Mouse (Mus musculus) lung, postnatal 36 days (tissue): ENCODE measurements around the gene Tyw1.

ENCODE experiments used
- DNase-seq: peaks from one replicate; pipeline ENCODE4 v3.0.0; 2022; ENCODE audit warnings: mixed read lengths

Gene Tyw1

DNA sequence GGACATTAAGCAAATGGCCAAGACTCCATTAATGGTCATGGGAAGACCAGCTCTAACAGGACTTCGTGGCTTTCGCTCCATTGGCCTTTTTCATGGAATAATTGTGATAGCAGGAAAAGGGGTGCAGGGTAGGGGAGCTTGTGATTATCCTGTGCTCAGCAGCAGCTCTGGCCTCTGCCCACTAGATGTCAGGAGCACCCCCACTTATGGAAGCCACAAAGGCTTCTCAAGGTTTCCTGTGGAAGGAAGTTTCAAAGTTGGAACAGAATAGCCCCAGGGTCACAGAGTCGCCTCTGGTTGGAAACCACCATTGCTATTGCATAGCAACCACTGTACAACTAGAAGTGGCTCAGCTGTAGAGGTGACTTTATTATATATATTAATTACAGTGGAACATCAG lies 65.1 kb downstream of the Tyw1 start:
- DNase-seq = peak; percentile 42

DNA sequence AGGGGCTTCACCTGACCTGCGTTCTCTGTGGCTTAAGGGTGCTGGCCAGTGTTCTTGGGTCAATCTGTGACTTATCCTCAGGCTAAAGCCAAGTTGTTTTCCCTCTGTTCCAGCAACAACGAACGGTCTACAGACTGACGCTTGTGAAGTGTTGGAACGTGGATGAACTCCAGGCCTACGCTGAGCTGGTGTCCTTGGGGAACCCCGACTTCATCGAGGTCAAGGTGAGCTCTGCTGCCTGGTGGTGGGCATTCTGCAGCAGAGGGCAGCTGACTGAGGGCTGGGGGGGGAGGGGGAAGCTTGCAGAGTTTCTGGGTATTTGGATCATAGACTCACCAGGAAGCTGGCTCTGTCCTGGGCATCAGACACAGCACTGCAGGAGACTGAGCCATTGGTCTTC lies 70.1 kb downstream of the Tyw1 start:
- DNase-seq = no peak

DNA sequence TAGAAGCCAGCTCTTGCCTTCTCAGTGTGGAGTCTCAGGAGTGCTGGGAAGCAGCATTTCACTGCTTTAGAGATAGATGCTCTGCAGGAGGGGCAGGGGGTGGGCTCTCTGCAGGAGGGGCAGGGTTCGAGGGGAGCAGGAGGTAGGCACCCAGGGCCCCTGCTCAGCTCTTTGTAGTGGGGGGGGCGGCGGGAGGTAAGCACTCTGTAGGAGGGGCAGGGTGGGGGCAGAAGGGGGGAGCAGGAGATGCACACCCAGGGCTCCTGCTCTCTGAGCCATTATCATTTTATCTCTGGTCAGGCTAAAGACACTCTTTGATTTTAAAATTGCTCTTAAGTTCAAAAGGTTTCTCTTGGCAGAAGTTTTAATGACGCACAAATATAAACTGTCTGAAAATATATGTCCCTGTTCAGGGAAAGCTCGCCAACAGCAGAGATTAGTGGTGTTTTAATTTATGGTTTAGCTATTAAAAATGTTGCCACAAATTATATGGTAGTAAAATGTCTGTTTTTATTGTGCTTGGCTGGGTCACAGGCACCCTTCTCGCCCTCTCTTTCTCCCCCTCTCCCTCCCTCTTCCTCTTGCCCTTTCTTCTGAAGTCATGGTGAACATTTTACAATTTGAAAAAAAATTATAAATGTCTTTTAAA lies 72.3 kb downstream of the Tyw1 start:
- no peak for DNase-seq

DNA sequence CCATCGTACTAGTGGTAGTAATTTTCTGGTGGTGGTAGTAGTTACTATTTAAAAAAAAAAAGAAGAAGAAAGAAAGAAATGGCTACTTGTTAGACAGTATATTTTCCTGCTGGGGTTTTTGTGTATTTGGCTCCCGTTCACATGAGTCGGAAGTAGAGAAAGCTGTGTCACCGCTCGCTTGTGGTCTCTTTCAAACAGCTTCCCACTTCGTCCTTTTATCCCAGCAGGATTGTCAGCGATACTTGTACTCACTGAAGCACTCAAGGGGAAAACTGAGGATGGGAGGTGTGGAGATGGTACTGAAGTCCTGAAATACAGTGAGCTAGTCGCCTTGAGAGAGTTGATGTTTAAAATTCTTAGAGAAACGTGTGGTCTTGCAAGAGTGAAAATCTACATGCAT lies 72.9 kb downstream of the Tyw1 start:
- no peak for DNase-seq

DNA sequence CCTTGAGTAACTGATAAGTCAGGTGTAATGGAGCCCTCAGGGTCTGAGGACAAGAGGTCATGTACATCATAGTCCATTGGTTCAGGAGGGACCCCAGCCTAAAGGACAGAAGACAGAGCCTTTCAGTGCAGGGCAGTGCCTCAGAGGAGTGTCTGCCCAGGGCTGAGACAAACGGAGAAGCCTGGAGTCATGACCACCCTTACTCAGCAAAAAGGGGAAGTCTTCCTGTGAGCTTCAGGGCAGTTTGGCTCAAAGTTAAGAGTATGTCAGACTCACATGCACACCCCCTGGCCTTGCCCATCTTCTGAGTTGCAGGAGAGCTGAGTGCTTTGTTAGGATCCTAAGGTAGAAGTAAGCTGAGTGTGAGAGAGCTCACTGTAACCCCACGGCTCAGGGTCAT lies 74.5 kb downstream of the Tyw1 start:
- no peak for DNase-seq

DNA sequence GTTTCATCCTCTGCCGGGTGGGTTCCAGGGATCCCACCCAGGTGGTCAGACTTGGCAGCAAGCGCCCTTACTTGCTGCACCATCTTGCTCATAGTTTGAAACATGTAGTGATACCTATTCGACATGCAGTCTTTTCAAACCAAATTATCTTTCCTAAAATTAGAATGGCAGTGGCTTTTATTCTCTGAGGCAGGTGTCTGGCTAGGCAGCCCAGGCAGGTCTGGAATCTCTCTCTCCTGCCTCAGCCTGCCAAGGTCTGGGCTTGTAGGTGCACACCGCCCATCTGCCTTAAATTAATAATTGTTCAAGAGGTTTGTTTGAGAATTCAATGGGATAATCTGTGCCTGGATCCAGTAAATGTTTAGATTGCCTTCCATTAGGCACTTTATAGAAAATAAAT lies 75.4 kb downstream of the Tyw1 start:
- no peak for DNase-seq

DNA sequence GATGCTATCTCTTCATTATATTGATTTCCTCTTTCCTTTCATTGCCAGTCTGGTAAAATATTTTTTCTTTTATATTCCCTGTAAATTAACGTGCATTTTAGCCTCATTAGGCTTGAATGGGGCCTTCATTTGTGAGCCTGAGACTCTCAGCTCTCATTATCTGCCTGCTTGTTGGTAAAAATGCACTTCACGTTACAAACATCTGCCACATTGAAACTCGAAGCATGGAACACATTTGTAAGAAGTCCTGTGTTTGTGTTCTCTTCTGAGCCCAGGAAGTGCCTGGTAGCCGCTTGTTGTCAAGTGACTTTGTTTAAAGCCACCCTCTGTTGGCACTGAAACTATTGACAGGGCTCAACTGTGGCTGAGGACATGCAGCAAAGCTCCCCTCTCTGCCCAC lies 75.8 kb downstream of the Tyw1 start:
- peak; percentile 14 for DNase-seq

DNA sequence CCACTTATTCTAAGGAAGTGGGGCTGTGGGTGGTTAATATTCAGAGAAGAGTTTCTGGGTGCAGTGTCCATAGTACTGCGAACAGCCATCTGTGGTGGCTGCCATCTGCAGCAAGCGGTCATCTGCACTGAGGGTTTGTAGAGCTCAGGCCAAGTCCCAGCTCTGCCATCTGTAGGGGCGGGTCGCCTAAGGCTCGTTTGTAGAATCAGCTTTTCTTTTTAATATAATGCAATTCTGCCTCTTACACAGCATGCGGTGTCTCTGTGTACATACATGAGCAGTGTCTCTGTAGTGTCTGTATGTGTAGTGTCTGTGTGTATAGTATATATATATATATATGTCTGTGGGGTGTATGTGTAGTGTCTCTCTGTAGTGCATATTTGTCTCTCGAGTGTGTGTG lies 78.1 kb downstream of the Tyw1 start:
- no peak for DNase-seq

DNA sequence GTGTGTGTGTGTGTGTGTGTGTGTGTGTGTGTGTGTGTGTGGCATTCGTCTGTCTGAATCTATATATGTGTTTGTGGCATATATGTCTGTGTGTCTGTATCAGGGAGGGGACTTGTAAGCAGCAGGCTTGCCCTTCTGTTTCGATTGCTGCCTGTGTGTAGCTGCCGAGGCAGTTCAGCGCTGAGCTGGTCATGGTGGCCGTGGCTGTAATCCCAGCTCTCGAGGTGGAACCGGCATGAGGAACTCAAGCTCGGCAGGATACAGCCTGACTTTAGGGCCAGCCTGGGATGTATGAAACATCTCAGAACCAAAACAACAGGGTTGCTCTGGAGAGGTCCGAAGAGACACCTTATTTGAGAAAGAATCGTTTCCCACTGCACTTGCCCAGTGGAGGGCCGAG lies 78.6 kb downstream of the Tyw1 start:
- DNase-seq = no peak

DNA sequence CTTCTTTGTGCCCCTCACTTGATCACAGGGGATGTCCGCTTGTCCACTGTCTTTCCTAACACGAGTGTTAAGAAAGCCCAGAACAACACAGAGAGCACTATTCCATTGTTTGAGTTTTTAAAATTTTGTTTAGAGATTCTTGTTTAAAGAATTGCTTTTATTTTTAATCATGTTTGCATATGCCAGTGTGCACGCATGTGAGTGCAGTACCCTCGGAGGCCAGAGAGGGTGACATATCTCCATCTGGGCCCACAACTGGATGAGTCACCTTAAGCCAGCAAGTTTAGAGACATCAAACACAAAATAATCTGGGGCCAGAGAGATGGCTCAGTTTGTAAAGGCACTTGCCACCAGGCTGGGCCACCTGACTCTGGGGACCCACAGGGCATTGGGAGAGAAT lies 80.0 kb downstream of the Tyw1 start:
- DNase-seq = no peak

DNA sequence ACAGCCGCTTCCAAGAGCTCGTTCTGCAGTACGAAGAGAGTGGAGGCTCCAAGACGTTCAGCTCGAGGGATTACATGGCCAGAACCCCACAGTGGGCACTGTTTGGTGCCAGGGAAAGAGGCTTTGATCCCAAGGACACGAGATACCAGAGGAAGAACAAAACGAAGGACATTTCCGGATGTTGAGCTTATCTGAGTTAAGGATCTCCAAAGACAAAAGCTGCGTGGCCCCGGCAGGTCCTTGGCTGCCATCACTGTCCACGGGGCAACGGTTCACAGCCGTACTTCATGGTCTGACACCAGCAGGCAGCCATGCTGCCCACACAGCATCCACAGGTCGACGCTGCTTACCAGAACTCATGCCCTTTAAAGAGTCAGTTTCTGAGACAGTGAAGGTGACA lies 85.2 kb downstream of the Tyw1 start:
- no peak for DNase-seq

DNA sequence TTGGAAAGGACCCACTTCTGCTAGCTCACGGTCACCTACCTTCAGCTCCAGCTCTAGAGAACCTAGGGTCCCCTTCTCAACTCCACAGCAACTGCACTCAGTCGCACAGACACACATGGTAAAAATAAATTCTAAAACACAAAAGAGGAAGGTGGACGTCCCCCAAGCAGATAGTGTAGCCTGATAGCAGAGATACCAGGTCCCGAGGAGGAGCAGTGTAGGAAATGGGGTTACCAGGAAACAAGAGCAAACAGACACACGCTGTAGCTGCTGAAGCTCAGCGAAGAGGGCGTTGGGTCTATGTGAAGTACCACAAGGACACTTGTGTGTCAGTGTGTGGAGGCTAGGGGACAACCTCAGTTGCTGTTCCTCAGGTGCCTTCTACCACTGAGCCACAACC lies 89.6 kb downstream of the Tyw1 start:
- no peak for DNase-seq

DNA sequence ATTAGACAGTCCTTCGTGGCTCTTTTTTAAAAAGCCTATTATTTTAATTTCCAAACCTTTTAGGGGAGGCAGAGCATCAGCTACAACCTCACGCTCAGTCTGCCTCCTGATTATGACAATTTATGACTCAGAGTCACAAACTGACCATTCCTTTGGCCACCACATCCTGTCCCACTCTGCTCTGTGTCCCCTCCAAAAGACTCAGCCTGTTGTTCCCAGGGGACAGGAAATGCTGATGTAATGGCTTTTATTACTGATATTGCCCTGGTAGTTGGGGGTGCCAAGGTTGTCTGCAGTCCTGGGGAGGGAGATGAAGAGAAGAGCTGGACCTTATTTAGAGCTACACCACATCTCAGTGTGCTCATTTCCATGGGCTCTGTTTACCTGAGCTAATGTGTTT lies 90.5 kb downstream of the Tyw1 start:
- DNase-seq = no peak

DNA sequence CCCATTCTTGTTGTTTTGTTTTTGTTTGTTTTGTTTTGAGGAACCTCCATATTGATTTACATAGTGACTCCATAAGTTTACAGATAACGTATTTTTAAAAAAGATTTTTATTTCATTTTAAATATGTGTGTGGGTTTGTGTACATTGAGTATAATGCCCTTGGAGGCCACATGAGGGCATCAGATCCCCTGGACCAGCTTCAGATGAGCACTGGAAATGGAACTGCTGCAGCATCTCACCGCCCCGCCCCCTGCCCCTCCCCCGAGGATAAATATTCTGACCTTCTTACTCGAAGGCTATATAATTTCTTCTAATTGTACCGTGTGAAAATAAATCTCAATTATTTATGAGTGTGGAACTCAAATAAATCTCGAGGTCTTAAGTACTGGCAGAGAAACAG lies 99.8 kb downstream of the Tyw1 start:
- no peak for DNase-seq

DNA sequence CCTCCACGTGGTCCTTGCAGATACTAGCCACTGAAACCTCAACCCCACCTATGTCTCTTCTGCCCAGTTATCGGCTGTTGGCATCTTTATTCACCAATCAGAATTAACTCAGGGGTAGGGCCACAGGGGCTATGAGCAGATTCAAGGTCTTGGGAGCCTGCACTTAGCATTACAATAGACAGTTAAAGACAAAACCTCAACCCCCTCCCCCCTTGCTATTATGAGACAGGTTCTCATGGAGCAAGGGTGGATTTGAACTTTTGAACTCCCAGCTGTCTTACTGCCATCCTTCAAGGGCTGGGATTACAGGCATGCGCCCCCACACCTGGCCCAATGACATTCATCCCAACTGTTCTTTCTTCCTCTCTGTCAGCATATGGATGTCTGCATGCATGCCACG lies 107.7 kb downstream of the Tyw1 start:
- DNase-seq = no peak

DNA sequence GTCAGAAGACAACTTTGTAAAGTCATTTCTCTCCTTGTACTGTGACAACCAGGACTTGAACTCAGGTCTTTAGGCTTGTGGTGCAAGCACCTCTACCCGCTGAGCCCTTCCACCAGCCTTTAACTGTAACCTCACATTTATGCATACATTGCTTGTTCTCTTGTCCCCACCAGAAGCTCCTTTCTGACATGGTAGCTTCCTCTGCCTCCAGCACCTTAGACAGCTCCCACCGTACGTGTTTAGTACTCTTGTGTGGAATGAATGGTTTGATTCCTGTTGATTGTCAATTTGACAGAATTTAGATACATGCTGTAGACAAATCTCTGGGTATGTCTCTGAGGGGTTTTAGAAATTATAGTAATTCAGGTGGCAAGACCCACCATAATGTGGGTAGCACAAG lies 108.4 kb downstream of the Tyw1 start:
- DNase-seq = no peak

DNA sequence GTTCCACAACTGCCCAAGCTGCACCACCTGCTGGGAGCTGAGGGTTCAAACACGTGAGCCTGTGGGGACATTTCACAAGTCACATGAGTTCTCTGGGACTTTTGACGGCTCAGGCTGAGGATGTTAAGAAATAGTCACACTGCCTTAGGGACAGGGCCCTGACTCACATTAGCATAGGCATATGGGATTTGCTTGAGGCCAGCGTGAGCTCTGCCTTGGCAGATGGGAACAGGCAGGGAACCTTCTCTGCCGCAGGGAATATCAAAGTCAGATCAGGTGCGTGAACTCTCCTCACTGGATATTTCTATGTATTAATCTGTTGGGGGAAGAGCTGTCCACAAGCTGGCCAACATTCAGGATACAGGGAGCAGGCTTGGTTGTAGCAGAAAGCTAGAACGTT lies 112.8 kb downstream of the Tyw1 start:
- DNase-seq = no peak

DNA sequence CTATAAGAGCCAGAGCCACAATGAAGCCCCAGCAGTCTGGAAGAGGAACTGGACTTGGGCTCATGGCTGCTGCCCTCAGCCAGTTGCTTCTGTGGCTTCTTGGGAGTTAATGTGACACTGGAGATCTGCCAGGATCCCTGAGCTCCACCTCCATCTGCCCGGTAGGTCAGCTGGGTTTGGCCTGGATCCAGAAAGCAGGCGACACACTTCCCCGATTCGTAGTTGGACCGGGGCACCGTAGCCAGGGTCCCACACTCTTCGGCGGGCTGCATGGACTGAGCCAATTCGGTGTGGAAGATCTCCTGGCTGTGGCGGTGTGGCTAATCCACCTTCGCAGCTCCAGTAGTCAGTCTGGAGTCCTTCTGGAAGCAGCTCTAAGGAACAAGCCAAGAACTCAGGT lies 113.8 kb downstream of the Tyw1 start, which contains the start of gene Caln1:
Gene Caln1 (plus strand): TSS at position 219 of the 400 bp plus-strand sequence.
- peak; percentile 1 for DNase-seq

DNA sequence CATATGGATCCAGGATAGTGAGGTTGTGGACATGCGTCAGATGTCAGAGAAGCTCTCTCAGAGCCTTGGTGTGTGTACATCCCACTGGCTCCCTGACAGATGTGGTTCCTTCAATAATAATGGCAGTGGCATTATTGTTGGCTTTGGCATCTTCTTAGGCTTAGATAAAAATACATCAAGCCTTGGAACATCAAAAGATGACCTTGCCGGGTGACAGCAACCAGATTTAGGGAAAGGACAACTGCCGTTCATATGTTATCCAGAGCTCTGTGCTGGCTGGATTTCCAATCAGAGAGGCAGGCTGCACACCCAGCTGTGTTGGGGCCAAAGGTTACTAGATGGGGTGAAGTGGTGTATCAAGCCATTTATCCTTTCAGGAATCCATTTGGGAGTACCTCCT lies 120.0 kb downstream of the Tyw1 start:
- DNase-seq = no peak

DNA sequence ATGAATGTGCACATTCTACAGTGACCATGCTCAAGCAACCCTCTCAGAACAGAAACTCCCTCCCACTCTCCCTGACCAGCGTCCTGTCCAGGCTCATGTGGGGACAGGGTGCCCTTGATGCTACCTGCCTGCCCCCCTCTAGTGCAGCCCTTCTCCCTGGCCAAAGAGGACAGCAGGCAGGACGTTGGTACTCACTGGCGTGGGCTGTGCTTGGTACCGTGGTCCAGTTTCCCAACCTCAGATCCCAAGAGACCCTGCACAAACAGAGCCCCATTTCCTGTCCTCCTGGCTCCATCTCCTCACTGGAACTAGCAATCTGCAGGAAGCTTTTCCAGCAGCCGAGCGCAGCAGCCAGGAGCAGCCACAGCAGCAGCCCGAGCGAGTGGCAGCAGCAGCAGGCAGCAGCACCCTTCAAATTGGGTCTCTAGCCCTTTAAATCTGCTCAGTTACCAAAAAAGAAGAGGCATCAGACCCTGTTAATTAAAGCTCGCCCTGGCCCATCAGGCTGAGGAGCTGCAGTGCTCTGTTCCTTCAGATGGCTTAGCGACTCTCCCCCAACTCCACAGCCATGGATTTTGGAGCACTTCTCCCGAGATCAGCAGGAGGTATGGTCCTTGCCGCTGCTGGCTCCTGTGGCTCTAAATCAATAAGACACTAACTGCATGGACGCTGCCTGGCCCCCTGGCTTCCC lies 128.9 kb downstream of the Tyw1 start, which contains the start of gene A330070K13Rik:
Gene A330070K13Rik (minus strand): TSS at position 410 of the 691 bp plus-strand sequence.
- no peak for DNase-seq

DNA sequence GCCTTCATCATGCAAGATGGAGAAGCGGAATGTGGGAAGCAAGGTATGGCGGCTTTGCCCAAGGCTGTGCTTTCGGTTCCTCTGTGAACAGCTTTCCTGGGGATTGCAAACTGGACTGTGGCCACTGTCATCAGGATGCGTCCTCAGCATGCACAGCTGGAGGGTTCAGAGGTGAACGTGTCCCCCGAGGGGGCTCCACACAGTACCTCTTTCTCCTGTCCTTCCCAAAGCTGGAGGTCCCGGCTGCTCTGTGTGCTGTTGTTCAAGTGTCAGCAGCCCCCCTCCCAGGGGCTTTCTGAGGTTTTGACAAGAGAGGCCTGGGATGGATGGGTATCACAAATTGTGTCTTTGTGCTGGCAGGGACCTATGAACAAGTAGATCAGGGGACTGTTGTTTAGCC lies 131.0 kb downstream of the Tyw1 start:
- no peak for DNase-seq
